Mouse (Mus musculus) retina, adult 2 months (tissue): ENCODE data around the gene Dagla.

Experiments
- DNase-seq: peaks from one replicate; pipeline ENCODE4 v3.0.0-alpha.2; 2012; ENCODE audit warnings: low read depth, low spot score

Dagla gene

DNA sequence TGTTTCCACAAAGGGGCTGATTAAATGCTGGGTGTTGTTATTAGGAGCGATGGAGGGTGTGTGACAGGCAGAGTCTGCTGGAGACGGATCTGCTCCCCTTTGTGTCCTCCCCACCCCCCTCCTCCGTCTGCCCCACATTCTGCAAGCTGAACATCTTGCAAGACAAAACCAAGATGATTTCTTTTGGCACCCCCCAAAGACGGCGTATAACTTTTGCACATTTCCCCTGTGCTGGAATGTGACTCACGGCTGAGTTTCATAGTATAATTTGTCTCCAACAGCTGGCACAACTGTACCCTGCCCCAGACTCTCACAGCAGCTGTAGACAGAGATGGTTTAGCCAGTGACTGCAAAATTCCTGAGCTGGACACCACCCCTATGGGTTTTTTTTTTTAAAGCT, 3.3 kb upstream of the Dagla start:
- DNase-seq: no peak

DNA sequence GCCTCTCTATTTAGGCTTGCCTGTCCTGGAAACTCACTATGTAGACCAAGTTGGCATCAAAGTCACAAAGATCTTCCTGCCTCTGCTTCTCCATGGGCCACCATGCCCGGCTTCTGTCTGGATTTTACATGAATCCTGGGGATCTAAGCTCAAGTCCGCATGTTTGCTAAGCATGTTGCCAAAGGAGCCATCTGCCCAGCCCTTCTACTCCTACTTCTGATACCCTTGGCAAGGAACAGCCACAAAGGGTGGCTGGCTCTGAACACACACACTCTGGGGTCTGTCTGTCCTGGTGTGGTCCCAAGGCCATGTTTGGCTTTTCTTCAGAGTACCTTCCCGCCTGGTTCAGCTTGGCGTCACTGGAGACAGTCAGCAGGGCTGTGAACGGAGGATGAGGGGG, 2.7 kb upstream of the Dagla start:
- DNase-seq: no peak

DNA sequence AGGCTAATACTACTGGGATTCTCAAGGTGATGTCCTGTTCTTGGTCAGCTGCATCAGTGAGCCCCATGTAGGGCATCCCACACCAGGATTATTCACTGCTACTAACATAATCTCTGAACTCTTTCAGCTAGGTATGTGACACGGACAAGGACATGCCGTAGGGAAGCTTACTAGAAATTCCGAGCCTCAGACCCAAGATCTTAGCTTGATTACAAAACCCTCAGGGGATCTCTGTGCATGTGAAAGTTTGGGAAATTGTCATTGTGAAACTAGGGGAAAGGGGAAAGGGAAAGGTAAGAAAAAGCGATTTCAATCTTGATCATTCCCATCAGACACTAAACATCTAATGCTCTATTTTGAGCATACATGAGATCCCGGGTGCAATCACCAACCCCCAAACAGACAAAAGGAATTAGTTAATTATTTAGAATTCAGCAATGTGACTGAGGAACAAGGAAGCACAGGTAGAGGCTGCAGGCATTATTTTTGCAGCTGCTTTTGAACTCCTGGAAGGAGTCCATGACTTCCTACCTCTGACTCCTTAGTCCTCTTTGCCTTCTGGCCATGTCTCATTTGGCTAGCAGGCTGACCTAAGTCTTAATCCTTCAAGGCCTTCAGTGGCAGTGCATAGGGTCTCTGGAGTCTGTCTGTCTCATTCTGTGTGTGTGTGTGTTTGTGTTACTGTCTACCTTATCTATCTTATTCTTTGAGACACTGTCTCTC, 2.0 kb upstream of the Dagla start:
- DNase-seq: no peak

DNA sequence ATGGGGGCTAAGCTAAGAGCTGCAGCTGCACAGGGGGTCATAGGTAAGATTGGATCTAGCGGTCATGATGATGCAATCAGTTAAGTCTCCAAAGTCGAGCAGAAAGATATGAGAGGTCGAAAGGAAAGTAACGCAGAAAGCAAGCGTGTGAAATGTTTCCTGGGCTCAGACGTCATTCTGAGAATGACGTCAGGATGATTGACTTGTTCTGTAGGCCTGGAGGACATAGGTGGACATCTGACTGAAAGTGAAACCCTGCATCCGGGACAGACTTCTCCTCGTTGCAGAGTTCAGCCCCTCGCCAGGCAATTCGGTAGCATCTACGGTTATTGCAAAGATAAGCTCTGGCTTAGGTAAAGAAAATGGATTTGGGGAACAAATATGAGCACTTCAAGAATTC, 963 bp upstream of the Dagla start:
- no peak for DNase-seq

DNA sequence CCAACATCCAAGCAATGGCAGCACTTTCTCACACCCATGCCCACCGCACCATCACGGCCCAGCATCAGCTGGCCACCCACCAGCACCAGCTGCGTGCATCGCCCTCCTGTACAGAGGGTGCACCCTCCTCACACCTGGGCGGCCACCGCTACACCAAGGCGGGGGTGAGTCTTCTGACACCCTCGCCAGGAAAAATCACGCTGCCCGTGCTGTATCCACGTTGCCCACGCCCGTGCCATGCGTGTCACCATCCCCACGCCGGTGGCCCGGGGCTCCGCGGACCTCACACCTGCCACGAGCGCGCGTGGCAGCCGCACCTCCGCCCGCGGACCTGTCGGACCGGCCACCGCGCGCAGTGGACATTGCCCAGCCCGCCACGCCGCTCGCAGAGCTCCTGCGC, 282 bp downstream of the Dagla start:
- DNase-seq: no peak

DNA sequence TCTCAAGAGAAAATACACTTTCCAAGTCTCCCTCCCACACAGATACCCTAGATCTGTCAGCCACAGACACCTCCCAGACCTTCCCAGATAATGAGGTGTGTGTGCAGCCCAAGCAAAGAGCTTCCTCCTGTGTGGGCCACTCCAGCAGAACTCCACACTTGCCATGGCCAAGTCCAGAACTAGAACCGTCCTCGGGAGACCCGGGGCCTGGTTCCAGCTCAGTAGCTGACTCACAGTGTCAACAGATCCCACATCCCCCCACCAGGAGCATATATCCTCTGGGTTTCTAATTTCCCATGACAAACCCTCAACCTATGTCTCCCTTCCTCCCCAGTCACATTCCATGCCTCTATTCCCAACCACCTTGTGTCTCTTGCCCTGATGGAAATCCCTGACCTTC, 1.8 kb downstream of the Dagla start:
- DNase-seq: no peak

DNA sequence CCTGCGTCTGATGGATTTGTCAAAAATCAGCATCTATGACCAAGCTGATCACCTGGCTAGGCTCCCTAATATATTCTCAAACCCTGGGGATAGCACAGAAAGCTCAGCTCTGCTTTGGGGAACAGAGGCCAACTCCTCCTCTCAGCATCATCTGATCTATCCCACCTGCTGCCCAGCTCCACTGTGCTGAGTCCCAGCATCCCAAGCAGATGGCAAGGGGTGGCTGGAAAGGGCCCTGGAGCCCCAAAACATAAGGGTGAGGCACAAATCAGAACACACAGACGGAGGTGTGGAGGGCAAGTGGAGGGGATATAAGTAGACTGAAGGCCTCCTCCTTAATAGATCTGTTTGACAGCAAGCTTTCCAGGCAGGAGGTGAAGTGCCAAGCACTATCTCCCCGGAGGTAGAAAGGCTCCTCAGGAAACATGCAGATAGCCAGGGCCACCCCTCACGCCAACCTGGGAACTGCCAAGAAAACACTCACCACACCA, 2.8 kb downstream of the Dagla start:
- DNase-seq: no peak

DNA sequence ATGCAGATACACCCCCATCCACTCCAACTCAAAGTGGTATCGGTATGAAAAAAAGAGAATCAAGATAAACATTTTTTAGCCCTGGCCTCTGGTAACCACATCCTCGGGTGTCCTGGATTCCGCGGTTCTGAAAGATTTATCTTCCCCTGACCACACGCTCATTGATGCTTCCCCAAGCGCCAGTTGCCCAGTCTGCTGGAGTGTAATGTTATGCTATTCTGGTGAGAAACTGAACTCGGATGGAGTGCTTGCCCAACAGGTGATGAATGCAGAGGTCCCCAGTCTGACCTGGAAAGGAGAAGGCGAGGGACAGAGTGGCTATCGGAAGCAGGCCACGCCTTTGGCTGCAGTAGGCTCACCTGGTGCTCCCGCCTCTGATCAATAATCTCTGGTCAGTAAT, 3.4 kb downstream of the Dagla start:
- DNase-seq: no peak

DNA sequence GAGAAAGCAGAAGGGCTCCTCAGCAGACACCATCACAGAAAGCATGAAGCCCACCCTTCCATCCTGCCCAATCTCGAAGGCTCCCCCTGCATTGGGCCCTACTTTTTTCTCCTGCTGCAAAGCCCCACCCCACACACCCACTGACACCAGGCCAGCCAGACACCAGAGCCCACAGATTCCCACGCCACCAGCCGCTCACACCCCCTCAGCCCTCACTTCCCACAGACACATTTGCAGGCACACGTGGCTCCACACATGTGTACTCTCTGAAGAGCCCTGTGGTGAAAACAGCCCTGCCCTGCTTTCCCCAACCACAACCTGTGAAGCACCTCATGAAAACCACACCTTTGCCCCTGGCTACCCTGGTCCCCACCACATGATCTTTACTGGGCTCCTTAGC, 3.9 kb downstream of the Dagla start:
- DNase-seq: no peak

DNA sequence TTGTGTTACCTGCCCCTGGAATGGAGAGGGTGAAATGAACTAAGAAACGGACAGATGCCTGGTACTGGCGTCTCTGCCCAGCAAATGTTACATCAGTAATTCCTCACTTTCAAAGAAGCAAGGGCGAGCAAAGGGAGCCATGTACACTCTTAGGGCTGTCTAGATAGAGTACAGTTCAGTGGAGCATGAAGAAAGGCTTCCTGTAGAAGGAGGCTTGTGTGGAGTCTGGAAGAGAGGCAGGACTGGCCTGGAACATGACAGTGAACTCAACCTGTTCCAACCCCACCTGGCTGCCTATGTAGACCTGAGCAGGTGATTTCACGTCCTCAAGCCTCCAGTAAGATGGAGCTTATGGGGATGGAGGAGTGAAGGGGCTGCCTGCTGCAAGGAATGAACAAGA, 6.4 kb downstream of the Dagla start:
- DNase-seq: no peak

DNA sequence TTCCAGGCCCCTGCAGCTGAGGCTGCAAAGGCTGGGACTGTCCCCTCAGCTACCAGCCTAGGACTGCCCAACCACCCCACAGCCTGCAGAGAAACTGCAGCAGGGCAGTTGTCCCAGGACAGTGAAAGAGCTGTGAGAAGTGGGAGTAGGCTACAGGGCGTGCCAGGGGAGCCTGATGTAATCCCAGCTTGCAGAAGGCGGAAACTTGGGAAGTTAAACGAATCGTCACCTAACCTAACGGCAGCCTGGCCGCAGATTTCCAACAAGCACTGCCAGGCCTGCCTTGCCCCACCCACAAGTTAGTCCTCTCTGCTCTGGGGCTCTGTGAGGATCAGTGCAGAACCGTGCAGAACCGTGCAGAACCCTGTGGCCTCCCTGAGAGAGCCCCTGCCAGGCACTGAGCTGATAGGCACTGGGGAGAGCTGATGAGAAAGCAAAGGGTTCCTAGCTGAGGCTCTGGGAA, 7.6 kb downstream of the Dagla start:
- no peak for DNase-seq

DNA sequence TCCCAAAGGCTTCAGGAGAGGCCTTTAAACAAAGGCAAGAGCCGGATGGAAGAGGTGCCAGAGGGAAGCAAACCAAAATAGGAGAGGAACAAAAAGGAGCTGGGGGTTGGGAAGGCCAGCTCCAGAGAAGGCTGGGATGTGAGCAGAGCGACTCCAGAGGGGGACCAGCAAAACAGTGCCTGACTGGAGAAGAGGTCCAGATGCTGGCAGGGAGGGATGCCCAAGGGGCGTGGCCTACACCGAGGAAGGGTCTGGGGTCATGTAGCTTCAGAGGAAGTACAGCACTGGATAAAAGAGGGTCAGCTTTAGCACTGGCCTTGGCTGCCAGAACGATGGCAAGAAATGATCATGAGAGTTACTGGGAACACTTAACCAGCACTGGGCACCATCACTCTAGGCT, 8.4 kb downstream of the Dagla start:
- no peak for DNase-seq

DNA sequence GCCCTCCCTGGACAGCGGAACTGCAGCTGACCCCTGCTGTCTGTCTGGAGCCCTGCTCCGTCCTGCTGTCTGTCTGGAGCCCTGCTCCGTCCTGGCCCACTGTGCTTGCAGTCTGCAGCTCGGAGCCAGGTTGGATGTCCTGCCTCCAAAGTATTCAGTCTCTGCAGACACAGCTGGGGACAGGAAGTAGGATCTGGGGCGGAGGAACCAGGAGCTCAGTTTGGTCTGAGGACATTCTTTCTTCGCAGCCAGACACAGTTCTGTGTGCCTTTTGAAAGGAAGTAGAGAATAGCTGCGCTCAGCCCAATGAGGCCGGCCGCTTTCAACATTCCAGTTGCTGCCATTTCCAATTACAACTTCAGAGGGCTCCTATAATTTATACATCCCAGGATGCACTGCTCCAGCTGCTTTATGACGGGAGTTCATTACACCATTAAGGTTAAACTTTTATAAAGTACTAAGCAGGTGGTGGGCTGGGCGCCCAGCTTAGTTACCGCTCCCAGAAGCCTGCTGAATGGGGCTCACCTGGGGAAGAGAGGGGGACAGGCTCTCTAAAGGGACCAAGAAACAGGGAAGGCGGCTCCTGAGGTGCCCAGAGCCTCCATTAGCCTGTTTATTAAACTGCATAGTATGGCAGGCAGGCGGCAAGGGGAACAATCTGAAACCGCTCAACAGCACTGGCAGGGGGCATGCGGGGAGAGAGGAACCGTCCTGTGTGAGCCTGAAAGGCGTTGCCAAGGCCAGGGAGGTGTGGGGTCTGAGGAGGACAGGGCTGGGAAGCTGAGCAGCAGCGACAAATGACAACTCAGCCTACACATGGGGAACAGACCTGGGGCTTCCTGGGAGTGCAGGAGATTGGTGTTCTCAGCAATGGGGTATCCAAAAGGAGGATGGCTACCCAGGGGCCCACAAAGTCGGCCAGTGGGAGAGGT, 9.8 kb downstream of the Dagla start:
- no peak for DNase-seq

DNA sequence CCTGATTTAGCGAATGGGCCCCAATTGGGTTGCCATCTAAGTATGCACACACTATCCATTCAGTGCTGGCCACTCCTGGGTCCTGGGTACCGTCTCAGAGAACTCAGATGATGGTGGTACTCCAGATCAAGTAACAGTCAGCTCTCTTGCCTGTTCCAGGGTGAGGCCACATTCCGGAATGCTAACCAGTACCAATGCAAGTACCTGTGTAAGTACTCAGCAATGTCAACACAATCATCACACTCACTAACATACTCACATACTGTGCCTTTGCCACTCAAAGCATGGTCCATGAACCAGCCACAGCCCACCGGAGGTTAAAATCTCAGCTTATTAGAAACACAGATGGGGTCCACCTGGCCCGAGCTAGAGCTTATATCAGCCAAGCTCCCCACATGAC, 10.7 kb downstream of the Dagla start:
- DNase-seq: no peak

DNA sequence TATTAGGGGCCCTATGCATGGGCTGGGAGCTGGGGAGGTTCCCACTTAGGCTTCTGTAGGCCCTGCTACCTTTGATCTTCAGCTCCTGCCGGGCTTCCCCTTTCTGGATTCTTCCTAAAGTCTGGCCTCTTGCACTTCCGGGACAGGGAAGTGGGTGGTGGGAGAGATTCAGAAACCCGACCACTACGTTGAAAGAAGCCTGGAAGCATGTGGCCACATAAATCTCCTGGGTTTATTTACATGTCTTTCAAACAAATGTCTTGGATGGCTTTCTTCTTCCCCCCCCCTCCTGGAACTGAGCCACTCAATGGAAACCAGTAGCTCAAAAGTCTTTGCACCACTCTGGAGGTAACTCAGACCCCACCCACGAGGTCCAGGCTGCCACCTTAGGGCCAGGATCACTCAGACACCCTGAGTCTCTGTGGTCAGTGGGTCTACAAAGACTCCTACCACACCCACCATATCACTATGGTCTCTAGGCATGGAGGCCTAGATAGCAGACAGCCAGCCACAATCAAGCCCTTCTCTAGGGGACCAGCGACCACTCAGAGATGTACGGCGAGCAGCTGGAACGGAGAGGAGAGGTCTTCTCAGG, 12.7 kb downstream of the Dagla start:
- no peak for DNase-seq

DNA sequence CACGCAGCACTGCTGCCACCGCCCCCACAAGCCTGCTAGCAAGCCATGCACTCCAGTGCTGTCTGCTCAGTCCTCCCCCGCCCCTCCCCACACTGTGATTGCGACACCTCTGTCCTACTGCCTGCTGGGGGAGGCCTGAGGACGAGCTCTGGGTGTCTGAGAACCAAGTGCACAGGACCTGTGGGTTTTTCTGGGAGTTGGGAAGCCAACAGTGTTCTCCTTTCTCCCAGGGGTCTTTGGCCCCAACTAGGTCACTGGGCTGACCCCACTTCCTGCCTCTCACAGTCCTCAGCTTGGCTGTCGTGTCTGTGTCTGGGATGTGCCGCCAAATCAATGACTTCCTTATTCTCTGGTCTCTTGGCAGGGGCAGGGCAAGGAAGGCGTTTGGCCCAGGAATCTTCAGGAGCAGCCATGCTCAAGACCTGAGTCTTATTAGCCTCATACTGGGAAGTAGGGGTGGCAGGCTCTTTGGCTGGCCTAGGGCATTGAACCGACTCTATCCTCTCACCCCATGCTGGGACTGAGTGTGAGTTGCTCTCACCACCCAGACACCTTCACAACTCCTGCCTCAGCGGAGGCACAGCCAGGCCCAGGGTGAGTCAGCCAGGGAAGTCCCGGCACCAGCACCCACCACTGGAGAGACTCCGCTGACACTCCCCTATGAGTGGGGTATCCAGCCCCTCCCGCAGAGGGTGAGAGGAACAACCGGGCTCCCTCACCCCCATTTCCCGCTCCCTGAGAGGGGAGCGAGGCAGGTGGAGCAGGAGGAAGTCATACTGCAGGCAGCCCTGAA, 14.3 kb downstream of the Dagla start:
- no peak for DNase-seq

DNA sequence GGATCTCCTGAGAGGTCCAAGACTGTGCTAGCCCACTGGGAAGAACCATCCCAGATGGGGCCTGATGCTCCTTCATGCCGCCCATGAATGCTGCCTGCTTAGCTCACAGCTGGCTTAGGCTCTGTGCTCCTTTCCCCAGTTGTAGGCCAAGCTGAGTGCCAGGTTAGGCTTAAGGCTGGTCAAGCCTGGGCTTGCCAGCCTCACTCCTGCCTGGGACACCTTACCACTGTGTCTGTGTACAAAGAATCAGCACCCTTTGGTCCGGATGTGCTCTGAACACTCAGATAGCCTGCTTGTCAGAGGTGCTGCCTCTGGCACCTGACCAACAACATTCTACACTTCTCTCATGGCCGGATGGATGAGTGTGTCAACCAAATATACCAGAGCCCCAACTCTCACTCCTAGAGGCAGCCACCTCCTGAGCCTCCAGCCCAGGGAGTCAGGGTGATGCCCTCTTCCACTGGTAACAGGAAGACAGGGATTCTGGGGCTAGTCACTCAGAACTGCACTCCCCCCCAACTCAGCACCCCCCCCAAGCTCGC, 15.0 kb downstream of the Dagla start:
- DNase-seq: no peak

DNA sequence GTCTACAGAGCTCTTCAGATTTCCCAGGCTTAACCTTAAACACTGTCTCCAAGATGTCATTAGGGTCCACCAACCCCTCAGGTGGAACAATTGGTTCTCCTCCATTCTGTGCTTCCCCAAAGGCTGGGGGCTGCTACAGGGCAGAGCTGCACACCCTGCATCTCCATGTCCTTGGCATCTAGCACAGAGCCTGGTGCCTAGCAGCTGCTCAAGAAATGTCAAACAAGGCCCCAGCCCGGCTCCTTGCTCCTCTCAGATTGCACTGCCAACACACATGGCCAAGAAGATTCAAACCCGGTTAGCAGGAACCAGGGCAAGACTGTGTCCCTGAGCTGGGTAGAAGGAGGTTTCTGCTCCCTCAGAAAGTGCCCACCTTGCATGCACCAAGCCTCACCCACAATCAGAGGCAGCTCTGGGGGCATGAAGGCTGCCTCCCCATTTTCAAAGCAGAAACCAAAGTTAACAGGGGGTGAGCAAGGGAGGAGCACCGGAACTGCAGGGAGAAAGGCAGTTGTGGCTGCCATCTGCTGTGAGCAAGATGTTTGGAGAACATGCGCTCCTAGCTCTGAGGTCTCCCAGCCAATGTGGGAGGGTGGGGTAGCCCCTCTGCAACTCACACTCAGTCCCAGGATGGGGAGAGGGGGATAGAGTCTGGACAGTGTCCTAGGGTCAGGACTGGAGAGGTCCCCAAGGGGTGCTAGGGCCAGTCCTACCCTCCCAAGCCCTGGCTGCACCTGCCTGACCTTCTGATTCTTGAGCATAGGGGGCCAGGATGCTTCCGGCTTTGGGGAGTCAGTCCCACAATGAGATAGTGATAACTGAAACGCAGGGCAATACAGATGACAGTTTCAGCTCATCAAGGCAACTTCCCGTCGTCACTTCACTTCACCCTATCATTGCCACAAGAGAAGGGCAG, 16.3 kb downstream of the Dagla start:
- DNase-seq: no peak

DNA sequence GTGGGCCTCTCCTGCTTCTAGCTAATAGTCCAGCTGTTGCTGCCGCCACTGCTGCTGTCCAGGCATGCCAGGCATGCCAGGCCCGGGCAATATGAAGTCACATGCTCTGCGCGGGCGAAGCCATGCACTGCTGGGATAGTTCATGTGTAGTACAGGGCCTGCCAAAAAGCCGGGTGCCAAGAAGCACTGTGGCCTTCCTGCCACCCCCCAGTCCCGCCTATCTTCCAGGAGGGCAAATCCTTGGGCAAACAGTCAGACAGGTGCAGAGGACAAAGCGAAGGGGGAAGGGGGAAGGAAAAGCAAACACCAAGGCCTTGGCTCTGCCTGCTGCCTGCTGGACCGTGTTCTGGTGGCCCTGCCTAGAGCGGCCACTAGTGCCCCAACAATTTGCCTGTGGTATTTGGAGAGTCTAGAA, 18.2 kb downstream of the Dagla start:
- DNase-seq: no peak
